Mouse (Mus musculus) MEL (cell line): ENCODE measurements around the gene Gfra1. TPM values are rescaled to one million over a fixed set of nuclear protein-coding genes. Genes with fewer than 3 reads are reported as not detected.

Source experiments
- DNase-seq: peaks from one replicate; pipeline ENCODE4 v3.0.0; 2011; ENCODE audit warnings: low read depth, low spot score
- H3K27ac ChIP-seq: 2 replicates; pipeline ENCODE4 v1.5.1; 2012; ENCODE audit warnings: low read depth, mild to moderate bottlenecking, control low read depth, low read length, moderate library complexity; ENCODE audit not compliant: control insufficient read depth
- H3K27me3 ChIP-seq, 2 experiments: fragments of 150-350 bp in 1 of 2; sonication (generic) in 1 of 2; 2 replicates each; pipeline ENCODE4 v1.6.1; 2012; ENCODE audit warnings: low read length in 2 of 2, mild to moderate bottlenecking in 2 of 2, improper control_type of control experiment in 1 of 2, moderate library complexity in 1 of 2; ENCODE audit not compliant: insufficient read depth in 2 of 2, control insufficient read depth in 1 of 2
- H3K36me3 ChIP-seq, 2 experiments: 2 replicates each; pipeline ENCODE4 v1.6.1; 2012 to 2014; ENCODE audit warnings: low read length in 2 of 2, improper control_type of control experiment in 1 of 2, inconsistent platforms in 1 of 2, mild to moderate bottlenecking in 1 of 2; ENCODE audit not compliant: insufficient read depth in 2 of 2, control insufficient read depth in 1 of 2
- H3K4me1 ChIP-seq, 2 experiments: fragments of 150-350 bp in 1 of 2; sonication (generic) in 1 of 2; 2 replicates each; pipeline ENCODE4 v1.6.1; 2012; ENCODE audit warnings: low read length in 2 of 2, improper control_type of control experiment in 1 of 2, mild to moderate bottlenecking in 1 of 2; ENCODE audit not compliant: insufficient read depth in 2 of 2, control insufficient read depth in 1 of 2
- H3K4me3 ChIP-seq, 2 experiments: fragments of 150-350 bp in 1 of 2; sonication (generic) in 1 of 2; 2 replicates each; pipeline ENCODE4 v1.5.1; 2012; ENCODE audit warnings: low read depth in 2 of 2, low read length in 2 of 2, mild to moderate bottlenecking in 2 of 2, moderate library complexity in 2 of 2, control low read depth in 1 of 2, improper control_type of control experiment in 1 of 2; ENCODE audit not compliant: control insufficient read depth in 1 of 2, insufficient read depth in 1 of 2
- H3K79me2 ChIP-seq: 2 replicates; pipeline ENCODE4 v1.6.1; 2012; ENCODE audit warnings: mild to moderate bottlenecking, low read length, moderate library complexity; ENCODE audit not compliant: control insufficient read depth, poor library complexity, insufficient read depth
- H3K9ac ChIP-seq: 2 replicates; pipeline ENCODE4 v1.6.1; 2012; ENCODE audit warnings: low read depth, mild to moderate bottlenecking, control low read depth, low read length, moderate library complexity; ENCODE audit not compliant: control insufficient read depth, poor library complexity, severe bottlenecking
- H3K9me3 ChIP-seq: fragments of 150-350 bp; sonication (generic); replicated peaks from 2 replicates; pipeline ENCODE4 v1.6.1; 2012; ENCODE audit warnings: mild to moderate bottlenecking, low read length, improper control_type of control experiment, moderate library complexity; ENCODE audit not compliant: insufficient read depth
- BHLHE40 ChIP-seq: IDR thresholded peaks from 2 replicates; pipeline ENCODE4 v1.6.1; 2012; ENCODE audit warnings: low read depth, mild to moderate bottlenecking, inconsistent platforms, low read length, improper control_type of control experiment, borderline replicate concordance
- E2F4 ChIP-seq: IDR thresholded peaks from 2 replicates; pipeline ENCODE4 v1.6.1; 2011; ENCODE audit warnings: low read depth, low read length, improper control_type of control experiment, borderline replicate concordance
- GABPA ChIP-seq: IDR thresholded peaks from 2 replicates; pipeline ENCODE4 v1.6.1; 2012; ENCODE audit warnings: low read depth, mild to moderate bottlenecking, inconsistent platforms, low read length, improper control_type of control experiment, moderate library complexity
- JUND ChIP-seq: IDR thresholded peaks from 2 replicates; pipeline ENCODE4 v1.6.1; 2011; ENCODE audit warnings: low read depth, mild to moderate bottlenecking, improper control_type of control experiment, low read length
- MAZ ChIP-seq: IDR thresholded peaks from 2 replicates; pipeline ENCODE4 v1.6.1; 2012; ENCODE audit warnings: low read depth, mild to moderate bottlenecking, inconsistent platforms, low read length, improper control_type of control experiment
- MYC ChIP-seq: IDR thresholded peaks from 2 replicates; pipeline ENCODE4 v1.6.1; 2011; ENCODE audit warnings: low read depth, mild to moderate bottlenecking, low read length, improper control_type of control experiment, moderate library complexity
- NELFE ChIP-seq: IDR thresholded peaks from 2 replicates; pipeline ENCODE4 v1.6.1; 2011; ENCODE audit warnings: low read depth, low read length, improper control_type of control experiment
- NRF1 ChIP-seq: IDR thresholded peaks from 2 replicates; pipeline ENCODE4 v1.6.1; 2014; ENCODE audit warnings: low read depth, mild to moderate bottlenecking, inconsistent platforms, low read length, improper control_type of control experiment, moderate library complexity; ENCODE audit not compliant: poor library complexity, insufficient read depth, severe bottlenecking
- POLR2AphosphoS2 ChIP-seq: IDR thresholded peaks from 2 replicates; pipeline ENCODE4 v1.6.1; 2011; ENCODE audit warnings: low read length, improper control_type of control experiment
- POLR2AphosphoS5 ChIP-seq: IDR thresholded peaks from 2 replicates; pipeline ENCODE4 v1.6.1; 2012; ENCODE audit warnings: low read depth, borderline replicate concordance, mild to moderate bottlenecking, inconsistent platforms, low read length, moderate library complexity, mixed read lengths
- RAD21 ChIP-seq: IDR thresholded peaks from 2 replicates; pipeline ENCODE4 v1.6.1; 2011; ENCODE audit warnings: mild to moderate bottlenecking, low read depth, low read length, improper control_type of control experiment
- TAL1 ChIP-seq: IDR thresholded peaks from 2 replicates; pipeline ENCODE4 v1.6.1; 2012; ENCODE audit warnings: mild to moderate bottlenecking, inconsistent platforms, low read length, moderate library complexity, mixed read lengths
- TBP ChIP-seq: IDR thresholded peaks from 2 replicates; pipeline ENCODE4 v1.8.0; 2011; ENCODE audit warnings: low read depth, low read length, improper control_type of control experiment
- USF2 ChIP-seq, 2 experiments: IDR thresholded peaks; 2 replicates each; pipeline ENCODE4 v1.6.1; 2011 to 2012; ENCODE audit warnings: improper control_type of control experiment in 2 of 2, low read length in 2 of 2, borderline replicate concordance in 1 of 2, inconsistent platforms in 1 of 2, low read depth in 1 of 2, mild to moderate bottlenecking in 1 of 2; ENCODE audit not compliant: insufficient read depth in 1 of 2
- polyA plus RNA-seq, 2 experiments: library from polyadenylated mRNA; stranded (reverse) in 1 of 2; unstranded in 1 of 2; fragments of >175 nt in 1 of 2; fragments of >200 nt in 1 of 2; gene quantifications; 2 replicates each; pipeline versions ENCODE4 v1.2.1 to v1.2.4; 2012; ENCODE audit warnings: low replicate concordance in 2 of 2, low read depth in 1 of 2; ENCODE audit not compliant: insufficient read length in 2 of 2, insufficient read depth in 1 of 2, missing spikeins in 1 of 2
- total RNA-seq: library from RNA; depleted of rRNA; stranded (reverse); fragments of 300-350 nt; gene quantifications from 2 replicates; pipeline ENCODE4 v1.2.3, GENCODE M21; 2012

Gfra1 gene
- total and polyA plus RNA-seq, 3 experiments = not detected

DNA sequence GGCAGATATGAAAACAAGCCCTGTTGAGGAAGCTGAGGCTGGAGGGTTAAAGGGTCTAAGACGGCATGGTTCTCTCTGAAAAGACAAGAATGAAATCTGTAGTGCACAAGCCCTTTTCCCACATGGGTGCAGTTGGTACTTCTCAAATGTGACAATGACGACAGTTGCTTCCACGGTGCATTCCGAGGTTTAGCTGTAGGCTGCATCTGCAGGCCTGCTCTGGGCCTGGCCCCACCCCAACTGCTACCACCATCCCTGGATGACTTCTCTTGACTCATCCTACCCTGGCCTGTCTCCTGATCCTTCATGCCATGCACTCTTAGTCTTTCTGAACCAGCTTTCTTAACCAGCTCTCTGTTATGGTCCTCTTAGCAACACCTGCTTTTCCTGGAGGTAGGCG is 22.9 kb downstream of the Gfra1 start:
- Histone ChIP-seq H3K27ac (no peak overlapping the region), H3K4me1 (no peaks in the 10 kb centered on the region), H3K79me2 (no peaks in the 10 kb centered on the region), H3K36me3 (no peaks in the 10 kb centered on the region), H3K27me3 (no peaks in the 10 kb centered on the region), H3K4me3 (no peak overlapping the region), H3K9me3 (no peaks in the 10 kb centered on the region), H3K9ac (no peak overlapping the region)
- no peak for TF ChIP-seq USF2 (IDR thresholded peaks at IDR 0.05; ENCODE audit: borderline replicate concordance in 1 of 2, insufficient read depth in 1 of 2, low read depth in 1 of 2, low read length in 2 of 2)
- TF ChIP-seq NELFE = no peak
- TF ChIP-seq TAL1 = no peak
- TF ChIP-seq GABPA = no peak
- TF ChIP-seq E2F4 = no peak
- TF ChIP-seq NRF1 = no peak
- TF ChIP-seq TBP = no peak
- no peak for DNase-seq

- H3K4me3 ChIP-seq = no peak overlapping the region
- no peaks in the 10 kb centered on the region for H3K9me3 ChIP-seq
- no peaks in the 10 kb centered on the region for H3K4me1 ChIP-seq
- H3K9ac ChIP-seq = no peak overlapping the region
- no peak for DNase-seq
- no peaks in the 10 kb centered on the region for H3K27me3 ChIP-seq
- H3K27ac ChIP-seq = no peak overlapping the region
- TF ChIP-seq BHLHE40 = no peak
- TF ChIP-seq RAD21 = no peak
- TF ChIP-seq NRF1 = no peak
- no peak for TF ChIP-seq JUND
- no peak for TF ChIP-seq POLR2AphosphoS5
- TF ChIP-seq TAL1 = no peak
- no peak for TF ChIP-seq MAZ
- TF ChIP-seq, all 39 proteins: peak for 0
- Histone ChIP-seq H3K79me2 (no peaks in the 10 kb centered on the region), H3K36me3 (no peaks in the 10 kb centered on the region)
These were observed 27.2 kb downstream of the Gfra1 start for GRCm38 (mm10) chr19:58428546-58428945.

DNA sequence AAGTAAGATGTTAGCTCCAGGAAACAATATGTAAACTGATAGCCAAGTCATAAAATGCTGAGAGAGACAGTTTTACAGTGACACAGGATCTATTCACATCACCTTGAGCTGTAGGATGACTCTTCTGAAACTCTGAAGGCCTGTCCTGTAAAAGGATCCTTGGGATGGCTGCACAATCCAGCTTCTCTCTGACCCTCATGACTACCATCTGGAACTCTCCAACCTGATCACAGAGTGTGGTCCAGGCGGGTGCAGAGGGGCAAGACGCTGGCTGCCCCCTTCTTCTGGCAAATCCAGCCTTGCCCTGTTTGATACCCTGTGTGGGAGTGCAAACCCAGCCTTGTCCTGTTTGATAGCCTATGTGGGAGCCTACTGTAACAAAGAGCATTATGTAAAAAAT is 28.4 kb downstream of the Gfra1 start:
- no peak for DNase-seq
- TF ChIP-seq MYC = no peak
- TF ChIP-seq POLR2AphosphoS2 = no peak
- TF ChIP-seq NELFE = no peak
- no peaks in the 10 kb centered on the region for H3K36me3 ChIP-seq
- no peak overlapping the region for H3K9ac ChIP-seq
- no peaks in the 10 kb centered on the region for H3K4me1 ChIP-seq
- no peaks in the 10 kb centered on the region for H3K79me2 ChIP-seq
- no peak overlapping the region for H3K27ac ChIP-seq
- no peaks in the 10 kb centered on the region for H3K27me3 ChIP-seq
- no peak overlapping the region for H3K4me3 ChIP-seq
- no peaks in the 10 kb centered on the region for H3K9me3 ChIP-seq
